Mouse (Mus musculus): Measurements from ENCODE around the gene Prr19.
A peak's percentile ranks its signal among the peaks of the same experiment; 100 is the strongest.

The Prr19 gene

DNA sequence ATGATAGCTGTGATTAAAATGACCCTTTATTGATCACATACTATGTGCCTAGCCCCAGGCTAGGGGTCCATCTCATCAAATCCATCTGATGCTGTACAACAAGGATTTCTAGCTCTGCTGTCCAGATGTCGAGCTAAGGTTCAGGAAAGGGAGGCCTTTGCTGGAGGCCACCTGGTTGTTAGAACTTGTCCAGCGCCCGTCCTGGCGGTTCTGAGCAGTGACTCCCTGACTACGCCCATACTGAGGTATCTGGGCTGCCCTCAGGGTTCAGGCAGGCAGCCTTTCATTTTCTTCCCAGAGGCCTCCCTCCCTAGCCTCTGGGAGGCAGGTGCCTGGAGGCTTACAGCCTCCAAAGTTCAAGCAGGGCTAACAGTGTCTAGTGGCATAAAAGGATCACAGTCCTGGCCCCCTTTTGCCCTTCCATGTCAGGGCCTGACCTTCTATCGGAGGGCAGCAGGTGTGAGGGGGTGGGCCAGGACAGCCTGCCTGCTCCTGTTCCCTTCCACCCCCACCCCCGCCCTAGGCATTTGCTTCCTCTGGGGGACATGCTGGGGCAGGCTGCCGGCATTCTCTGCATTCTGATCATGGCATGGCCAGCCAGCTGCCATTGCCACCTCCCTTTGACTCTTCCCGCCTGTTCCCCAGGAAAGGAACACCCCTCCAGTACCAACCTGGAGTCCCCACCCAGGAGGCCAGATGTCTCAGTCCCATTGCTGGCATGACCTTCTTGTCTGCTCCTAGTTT is 25.5 kb upstream of the Prr19 start:
- no peak for DNase-seq (ENCODE audit: low spot score)

DNA sequence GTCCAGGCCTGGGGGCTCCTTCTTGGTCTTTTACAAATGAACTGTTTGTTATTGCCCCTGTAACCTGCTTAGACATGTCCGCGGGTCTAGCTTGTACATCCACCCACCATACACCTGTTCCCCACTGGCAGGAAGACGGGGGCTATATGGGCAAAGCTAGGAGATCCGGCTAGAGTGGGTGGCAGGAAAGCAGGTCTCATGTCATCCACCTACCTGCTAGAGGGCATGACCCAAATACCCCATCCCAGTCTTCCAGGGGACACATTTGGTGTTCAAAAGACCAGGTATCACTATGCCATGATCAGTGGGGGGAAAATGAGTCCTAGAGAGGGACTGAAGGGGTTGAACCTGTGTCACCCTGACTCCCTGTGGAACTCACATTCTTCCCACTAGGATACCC is 23.8 kb upstream of the Prr19 start:
- no peak for DNase-seq (ENCODE audit: low spot score)

GRCm38 (mm10) chr7:25277998-25278340 is 23.2 kb upstream of the Prr19 start:
- no peak for DNase-seq (ENCODE audit: low spot score)

GRCm38 (mm10) chr7:25278341-25279075 is 22.7 kb upstream of the Prr19 start:
- DNase-seq (ENCODE audit: low spot score) = peak; percentile 84

- DNase-seq (ENCODE audit: low spot score) = peak; percentile 96
Measured at GRCm38 (mm10) chr7:25279076-25279860, 21.9 kb upstream of the Prr19 start.

DNA sequence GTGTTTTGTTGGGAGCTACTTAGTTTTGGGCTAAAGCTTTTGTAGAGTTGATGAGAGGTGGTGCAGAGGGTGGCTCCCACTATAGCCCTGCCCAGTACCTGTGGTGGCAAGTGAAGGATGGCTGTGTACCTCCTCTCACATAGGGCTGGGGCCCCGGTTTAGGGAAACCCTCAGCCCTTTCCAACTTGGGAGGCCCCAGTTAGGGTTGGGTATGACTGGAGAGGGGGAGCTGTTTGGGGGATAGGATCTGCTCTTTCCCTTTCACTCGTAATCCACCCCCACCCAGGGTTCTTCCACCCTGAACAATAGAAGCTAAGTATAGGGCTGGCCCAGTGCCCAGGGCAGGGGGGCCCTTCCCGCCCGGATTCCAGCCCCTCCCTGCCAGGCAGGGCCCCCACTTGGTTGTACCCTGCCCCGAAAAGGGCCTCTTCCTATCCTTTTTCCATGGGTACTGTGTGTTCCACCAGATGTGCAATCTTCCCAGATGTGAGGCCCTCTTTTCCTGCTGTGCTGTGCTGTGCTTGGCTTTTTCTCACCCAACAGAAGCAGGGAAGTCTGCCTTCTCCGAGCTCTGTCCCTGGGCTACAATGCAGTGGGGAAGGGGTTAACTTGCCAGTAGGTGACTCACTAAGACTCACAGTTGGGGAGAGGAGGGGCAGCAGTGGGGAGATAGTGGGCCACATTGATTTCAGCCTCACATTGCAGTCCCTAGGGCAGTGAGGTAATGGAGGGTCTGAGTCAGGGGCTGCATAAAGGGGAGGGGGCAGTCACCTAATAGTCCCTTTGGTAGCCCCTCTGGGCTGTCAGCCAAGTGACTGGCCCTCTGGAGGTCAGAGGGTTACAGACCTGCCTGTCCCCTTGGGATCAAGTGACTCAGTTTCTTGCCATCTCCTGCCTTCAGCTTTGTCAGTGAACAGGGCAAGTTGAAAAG is 21.1 kb upstream of the Prr19 start:
- peak; percentile 80 for DNase-seq (ENCODE audit: low spot score)

DNA sequence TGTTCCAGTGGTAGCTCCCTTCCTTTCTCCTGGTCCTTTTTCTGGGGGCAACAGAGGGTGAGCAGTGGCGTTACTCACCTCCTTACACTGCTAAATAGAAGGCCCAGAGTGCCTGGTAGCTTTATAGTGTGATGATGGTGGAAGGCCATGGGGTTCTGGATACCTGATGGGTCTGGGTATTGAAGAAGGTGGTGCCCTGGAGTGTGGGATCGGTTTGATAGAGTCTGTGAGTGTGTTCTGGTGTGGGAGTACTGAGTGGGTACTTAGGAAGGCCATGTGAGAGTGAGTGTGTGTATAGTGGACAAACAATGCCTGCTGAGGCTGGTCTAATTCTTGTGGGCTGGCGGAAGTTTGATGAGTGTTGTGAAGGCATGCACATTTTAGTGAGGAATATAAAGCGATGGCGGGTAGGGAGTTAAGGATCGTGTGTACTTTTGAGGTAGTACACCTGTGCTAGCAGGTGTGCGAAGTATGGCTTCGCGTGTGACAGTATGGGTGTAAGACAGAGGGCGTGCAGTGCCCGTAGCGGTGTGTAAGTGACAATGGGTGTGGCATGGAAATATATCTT is 20.0 kb upstream of the Prr19 start:
- DNase-seq (ENCODE audit: low spot score) = peak; percentile 43

DNA sequence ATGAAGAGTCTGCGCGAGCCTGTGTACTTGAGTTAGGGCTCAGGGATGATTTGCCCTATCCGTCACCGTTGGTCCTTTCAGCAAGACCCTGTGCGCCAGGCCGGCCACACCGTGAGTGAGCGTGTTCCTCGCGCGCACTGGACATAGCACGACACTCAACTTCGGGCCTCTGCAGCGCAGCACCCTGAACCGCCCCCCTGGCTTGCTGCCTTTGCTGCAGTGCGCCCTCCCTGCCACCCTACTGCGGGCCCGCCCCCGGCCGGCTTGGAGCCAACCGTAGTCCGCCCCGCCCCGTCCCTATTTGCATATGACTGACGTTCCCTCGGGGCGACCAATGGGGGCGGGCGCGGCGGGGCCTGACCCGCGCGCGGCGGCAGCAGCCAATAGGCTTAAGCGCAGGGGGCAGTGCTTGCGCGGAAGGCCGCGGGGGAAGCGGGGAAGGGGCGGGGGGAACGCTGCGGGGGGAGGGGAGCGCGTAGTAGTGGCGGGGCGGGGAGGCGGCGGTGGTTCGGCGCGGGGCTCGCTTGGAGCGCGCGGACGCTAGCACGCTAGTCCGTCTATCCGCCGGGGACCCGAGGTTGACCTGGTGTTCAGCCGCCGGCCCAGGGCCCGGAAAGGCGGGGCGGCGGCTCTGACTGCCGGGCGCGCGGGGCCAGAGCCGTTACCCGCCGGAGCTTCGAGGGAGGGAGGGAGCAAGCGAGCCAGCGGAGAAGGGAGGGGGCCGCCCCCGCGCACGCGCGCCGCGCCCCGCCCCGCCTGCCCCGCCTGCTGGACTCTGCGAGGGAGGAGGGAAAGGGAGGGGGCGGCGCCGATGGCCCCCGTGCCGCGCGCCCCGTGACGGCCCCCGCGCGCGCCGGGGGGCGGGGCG is 19.2 kb upstream of the Prr19 start:
- DNase-seq (ENCODE audit: low spot score) = peak; percentile 99

DNA sequence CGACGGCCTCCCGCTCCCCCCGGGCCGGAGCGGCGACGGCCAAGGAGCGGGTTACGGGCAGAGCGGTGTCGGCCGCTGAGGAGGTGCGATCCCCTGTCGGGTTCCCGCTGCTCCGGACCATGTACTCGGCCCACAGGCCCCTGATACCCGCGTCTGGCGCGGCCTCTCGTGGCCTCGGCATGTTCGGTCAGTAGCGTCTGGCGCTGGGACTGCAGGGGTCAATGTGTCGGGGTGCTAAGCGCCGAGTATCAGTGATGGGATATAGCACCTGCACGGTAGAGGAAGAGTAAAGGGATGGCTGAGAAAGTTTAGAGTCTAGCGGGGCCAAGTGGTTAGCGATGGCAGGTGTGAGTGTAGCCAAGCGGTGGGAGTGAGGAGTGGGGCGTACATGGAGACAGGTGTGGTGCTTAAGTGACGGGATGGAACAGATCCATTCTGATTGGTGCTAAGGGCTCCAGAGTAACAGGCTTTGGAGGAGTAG is 18.4 kb upstream of the Prr19 start:
- peak; percentile 75 for DNase-seq (ENCODE audit: low spot score)

DNA sequence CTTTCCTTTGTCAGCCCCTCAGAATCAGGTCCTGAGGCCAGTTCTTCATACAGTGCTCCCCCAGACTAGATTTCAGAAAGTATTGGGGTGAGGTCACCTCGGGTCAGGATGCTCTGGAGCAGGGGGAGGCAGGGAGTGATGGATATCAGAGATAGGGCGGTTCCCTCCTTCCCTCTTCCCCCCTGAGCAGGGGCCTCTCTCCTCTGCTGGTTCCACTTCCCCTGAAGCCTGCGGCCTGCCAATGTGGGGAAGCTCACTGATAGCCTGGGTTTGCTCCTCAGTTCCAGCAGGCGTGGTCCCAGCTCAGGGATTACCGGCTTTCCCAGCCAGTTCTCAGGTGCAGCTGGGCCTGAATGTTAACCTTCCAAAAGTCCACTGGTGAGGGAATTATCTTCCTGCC is 17.6 kb upstream of the Prr19 start:
- DNase-seq (ENCODE audit: low spot score) = peak; percentile 54

DNA sequence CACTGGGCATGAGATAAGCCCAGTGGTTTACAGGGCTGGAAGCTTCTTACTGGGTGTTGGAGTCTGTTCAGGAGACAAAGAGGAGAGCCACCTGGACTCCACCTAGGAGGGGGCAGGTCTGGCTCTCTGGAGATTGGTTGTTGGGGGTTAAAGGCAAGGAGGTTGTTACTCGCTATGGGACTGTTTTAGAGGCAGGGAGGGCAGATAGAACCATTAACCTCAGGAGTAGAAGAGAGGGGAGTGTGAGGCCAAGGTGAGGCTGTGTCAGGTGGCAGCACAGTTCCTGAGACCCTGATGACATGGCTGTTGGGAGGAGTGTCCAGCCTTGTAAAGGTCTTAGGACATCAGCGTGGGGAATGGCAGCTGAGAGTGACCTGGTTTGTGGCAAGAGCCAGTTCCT is 17.0 kb upstream of the Prr19 start:
- DNase-seq (ENCODE audit: low spot score) = no peak

GRCm38 (mm10) chr7:25284766-25285165 is 16.4 kb upstream of the Prr19 start:
- peak; percentile 76 for DNase-seq (ENCODE audit: low spot score)

DNA sequence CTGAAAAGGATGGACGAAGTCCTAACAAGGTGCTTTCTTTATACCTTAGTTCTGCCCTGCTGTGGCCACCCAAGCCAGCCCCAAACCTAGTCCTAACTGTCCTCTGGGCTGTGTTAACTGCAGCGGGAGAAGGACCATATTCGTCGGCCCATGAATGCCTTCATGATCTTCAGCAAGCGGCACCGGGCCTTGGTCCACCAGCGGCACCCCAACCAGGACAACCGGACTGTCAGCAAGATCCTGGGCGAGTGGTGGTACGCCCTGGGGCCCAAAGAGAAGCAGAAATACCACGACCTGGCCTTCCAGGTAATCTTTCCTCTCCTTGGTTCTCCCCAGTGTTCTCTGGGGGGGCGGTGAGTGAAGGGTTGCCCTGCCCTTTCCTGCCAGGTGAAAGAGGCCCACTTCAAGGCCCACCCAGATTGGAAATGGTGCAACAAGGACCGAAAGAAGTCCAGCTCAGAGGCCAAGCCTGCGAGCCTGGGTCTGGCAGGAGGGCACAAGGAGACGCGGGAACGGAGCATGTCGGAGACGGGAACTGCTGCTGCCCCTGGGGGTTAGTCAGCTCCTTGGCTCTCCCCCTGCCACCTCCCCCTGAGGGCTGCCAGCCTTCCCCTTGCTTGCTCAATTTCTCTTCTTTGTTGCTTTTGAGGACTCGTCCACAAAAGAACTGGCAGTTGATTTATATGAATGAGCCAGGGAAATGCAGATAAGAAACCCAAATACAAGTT is 15.5 kb upstream of the Prr19 start:
- DNase-seq (ENCODE audit: low spot score) = peak; percentile 47

GRCm38 (mm10) chr7:25286989-25287388 is 14.2 kb upstream of the Prr19 start:
- DNase-seq (ENCODE audit: low spot score) = peak; percentile 49

DNA sequence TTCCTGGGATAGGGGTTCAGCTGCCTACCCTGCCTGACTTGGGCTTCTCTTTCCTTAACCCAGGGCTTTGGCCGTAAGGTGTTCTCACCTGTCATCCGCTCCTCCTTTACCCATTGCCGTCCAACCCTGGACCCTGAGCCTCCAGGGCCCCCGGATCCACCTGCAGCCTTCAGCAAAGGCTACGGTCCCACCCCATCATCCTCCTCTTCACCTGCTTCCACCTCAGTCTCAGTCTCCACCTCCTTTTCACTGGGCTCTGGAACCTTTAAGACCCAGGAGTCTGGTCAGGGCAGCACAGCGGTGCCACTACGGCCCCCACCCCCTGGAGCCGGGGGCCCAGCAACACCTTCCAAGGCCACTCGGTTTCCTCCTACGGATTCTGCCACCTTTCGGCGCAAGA is 13.2 kb upstream of the Prr19 start:
- DNase-seq (ENCODE audit: low spot score) = no peak

DNA sequence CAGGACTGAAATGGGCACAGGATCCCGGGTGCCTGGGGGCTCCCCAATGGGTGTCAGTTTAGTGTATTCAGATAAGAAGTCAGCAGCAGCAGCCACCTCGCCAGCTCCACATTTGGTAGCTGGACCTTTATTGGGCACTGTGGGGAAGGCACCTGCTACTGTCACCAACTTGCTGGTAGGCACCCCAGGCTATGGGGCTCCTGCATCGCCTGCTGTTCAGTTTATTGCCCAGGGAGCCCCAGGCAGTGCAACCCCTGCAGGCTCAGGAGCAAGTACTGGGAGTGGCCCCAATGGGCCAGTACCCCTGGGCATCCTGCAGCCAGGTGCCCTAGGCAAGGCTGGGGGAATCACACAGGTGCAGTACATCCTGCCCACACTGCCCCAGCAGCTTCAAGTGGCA is 12.5 kb upstream of the Prr19 start:
- DNase-seq (ENCODE audit: low spot score) = no peak

GRCm38 (mm10) chr7:25289925-25290324 is 11.3 kb upstream of the Prr19 start:
- no peak for DNase-seq (ENCODE audit: low spot score)

- DNase-seq (ENCODE audit: low spot score) = no peak
Measured at GRCm38 (mm10) chr7:25290463-25290862, 10.7 kb upstream of the Prr19 start.

GRCm38 (mm10) chr7:25290911-25291310 is 10.3 kb upstream of the Prr19 start:
- peak; percentile 85 for DNase-seq (ENCODE audit: low spot score)

- DNase-seq (ENCODE audit: low spot score) = peak; percentile 59
Measured at GRCm38 (mm10) chr7:25292107-25292506, 9.1 kb upstream of the Prr19 start.
